Mouse (Mus musculus) kidney, adult 2 months (tissue): ENCODE data around the gene Rpgrip1l.

Source experiments
- CTCF ChIP-seq: fragments of 200-500 bp; conservative IDR thresholded peaks from 2 replicates; pipeline ENCODE4 v1.5.1; 2011; ENCODE audit warnings: low read depth, mild to moderate bottlenecking, control low read depth, low read length, moderate library complexity, mixed read lengths; ENCODE audit not compliant: insufficient read depth, insufficient read length
- POLR2A ChIP-seq: fragments of 200-500 bp; IDR thresholded peaks from one replicate; pipeline ENCODE4 v1.6.1; 2011; ENCODE audit warnings: low read depth, low read length, control low read depth

- no peak for TF ChIP-seq CTCF
- TF ChIP-seq POLR2A, result no peak
Measured at GRCm38 (mm10) chr8:91186372-91186771, 126.7 kb downstream of the Rpgrip1l start.
